Mouse (Mus musculus) lung, postnatal 0 days (tissue): Measurements from ENCODE around the gene Wee1.

Experiments
- CTCF ChIP-seq: IDR thresholded peaks from 2 replicates; pipeline ENCODE4 v1.5.1; 2016; ENCODE audit warnings: antibody characterized with exemption, mild to moderate bottlenecking
- EP300 ChIP-seq: IDR thresholded peaks from 2 replicates; pipeline ENCODE4 v1.6.1; 2016; ENCODE audit warnings: antibody characterized with exemption, mild to moderate bottlenecking, control low read depth

DNA sequence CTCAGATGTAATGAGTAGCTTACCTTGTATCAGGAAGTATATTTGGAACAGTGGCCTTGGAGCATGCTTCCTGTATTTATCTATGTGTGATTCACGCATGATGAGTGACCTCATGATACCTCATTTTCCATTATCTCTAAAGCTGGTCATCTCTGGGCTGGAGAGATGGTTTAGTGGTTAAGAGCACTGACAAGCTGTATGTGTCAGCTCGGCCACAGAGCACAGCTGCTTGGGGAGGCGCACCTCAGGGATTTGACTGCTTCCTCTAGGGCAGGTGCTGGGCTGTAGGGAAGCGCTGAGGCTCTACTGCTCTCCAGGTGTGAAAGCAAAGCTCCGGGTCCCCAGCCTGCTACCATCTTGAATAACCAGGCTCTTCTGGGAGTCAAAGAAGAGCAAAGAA is 43.7 kb upstream of the Wee1 start:
- no peak for TF ChIP-seq CTCF
- TF ChIP-seq EP300, result no peak
